Mouse (Mus musculus): ENCODE data around the gene Fbxl13.

Gene Fbxl13

GRCm38 (mm10) chr5:21574386-21575209 is 70.8 kb downstream of the Fbxl13 start:
- no peak for DNase-seq (ENCODE audit: low spot score)

GRCm38 (mm10) chr5:21572764-21573416 is 72.5 kb downstream of the Fbxl13 start:
- no peak for DNase-seq (ENCODE audit: low spot score)

- DNase-seq (ENCODE audit: low spot score), result no peak
Observed at GRCm38 (mm10) chr5:21567784-21568183, 77.7 kb downstream of the Fbxl13 start.

- peak; percentile 56 for DNase-seq (ENCODE audit: low spot score)
Observed at GRCm38 (mm10) chr5:21565392-21566065, 79.9 kb downstream of the Fbxl13 start.

- DNase-seq (ENCODE audit: low spot score), result no peak
Observed at GRCm38 (mm10) chr5:21563936-21564335, 81.5 kb downstream of the Fbxl13 start.

GRCm38 (mm10) chr5:21556502-21556901 is 88.9 kb downstream of the Fbxl13 start:
- no peak for DNase-seq (ENCODE audit: low spot score)

GRCm38 (mm10) chr5:21554732-21555131 is 90.7 kb downstream of the Fbxl13 start:
- DNase-seq (ENCODE audit: low spot score), result no peak

- DNase-seq (ENCODE audit: low spot score), result no peak
Observed at GRCm38 (mm10) chr5:21553685-21554084, 91.7 kb downstream of the Fbxl13 start.

- DNase-seq (ENCODE audit: low spot score), result no peak
Observed at GRCm38 (mm10) chr5:21547005-21547404, 98.4 kb downstream of the Fbxl13 start.

GRCm38 (mm10) chr5:21545786-21546185 is 99.6 kb downstream of the Fbxl13 start:
- DNase-seq (ENCODE audit: low spot score), result no peak

GRCm38 (mm10) chr5:21545227-21545626 is 100.2 kb downstream of the Fbxl13 start:
- DNase-seq (ENCODE audit: low spot score), result no peak

GRCm38 (mm10) chr5:21544821-21545220 is 100.6 kb downstream of the Fbxl13 start:
- no peak for DNase-seq (ENCODE audit: low spot score)

- no peak for DNase-seq (ENCODE audit: low spot score)
Observed at GRCm38 (mm10) chr5:21543409-21544201, 101.8 kb downstream of the Fbxl13 start, which contains the start of gene Lrrc17. TSS of gene Lrrc17 (plus strand) at chr5:21543559.

GRCm38 (mm10) chr5:21542226-21542625 is 103.2 kb downstream of the Fbxl13 start:
- no peak for DNase-seq (ENCODE audit: low spot score)

- no peak for DNase-seq (ENCODE audit: low spot score)
Observed at GRCm38 (mm10) chr5:21532921-21533320, 112.5 kb downstream of the Fbxl13 start.

GRCm38 (mm10) chr5:21532126-21532525 is 113.3 kb downstream of the Fbxl13 start:
- DNase-seq (ENCODE audit: low spot score), result no peak

- no peak for DNase-seq (ENCODE audit: low spot score)
Observed at GRCm38 (mm10) chr5:21529110-21529720, 116.2 kb downstream of the Fbxl13 start.

GRCm38 (mm10) chr5:21528068-21528842 is 117.2 kb downstream of the Fbxl13 start:
- DNase-seq (ENCODE audit: low spot score), result no peak

- DNase-seq (ENCODE audit: low spot score), result no peak
Observed at GRCm38 (mm10) chr5:21527488-21527911, 117.9 kb downstream of the Fbxl13 start.

- no peak for DNase-seq (ENCODE audit: low spot score)
Observed at GRCm38 (mm10) chr5:21526835-21527485, 118.5 kb downstream of the Fbxl13 start.
